Mouse (Mus musculus) retina, postnatal 7 days (tissue): Measurements from ENCODE around the gene Wdfy3.
"Not testable (repeated sequence)": the region's sequence is repeated elsewhere in the genome, so short reads cannot be mapped to it uniquely, and the experiment has no call there.

ENCODE experiments used
- DNase-seq: peaks from one replicate; pipeline ENCODE4 v3.0.0-alpha.2; 2012; ENCODE audit warnings: low read depth, low spot score

Wdfy3 gene

DNA sequence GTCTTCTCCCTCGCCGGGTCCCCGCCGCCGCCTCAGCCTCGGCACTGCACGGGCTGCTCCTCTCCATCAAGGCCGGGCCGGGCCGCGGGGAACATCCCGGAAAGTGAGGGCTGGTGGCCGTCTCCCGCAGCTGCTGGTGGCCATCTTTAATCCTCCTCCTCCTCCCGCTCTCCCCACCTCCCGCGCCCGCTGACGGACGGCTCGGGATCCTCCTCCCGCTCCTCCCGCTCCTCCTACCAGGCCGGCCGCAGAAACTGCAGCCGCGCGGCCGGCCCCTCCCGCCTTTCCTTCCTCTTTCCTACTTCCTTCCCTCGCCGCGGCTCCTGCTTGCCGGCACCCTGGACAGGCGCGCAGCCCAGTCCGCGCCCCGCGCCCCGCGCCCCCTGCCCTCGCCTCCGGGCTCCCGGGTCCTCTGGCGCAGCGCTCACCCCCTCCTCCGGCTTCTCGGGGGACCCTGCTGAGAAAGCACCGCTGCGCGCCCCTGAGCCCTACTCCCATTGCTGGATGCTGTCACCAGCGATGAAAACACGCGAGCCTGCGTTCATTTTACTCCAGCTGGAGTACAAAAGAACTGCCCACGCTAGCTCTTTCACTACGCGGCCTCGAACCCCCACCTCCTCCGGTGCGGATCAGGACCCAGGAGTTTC lies at the start of gene Wdfy3:
Gene Wdfy3 (minus strand): TSS at position 155 of the 647 bp plus-strand sequence.
- DNase-seq, result peak; percentile 79

GRCm38 (mm10) chr5:102113009-102113408 lies 43.3 kb upstream of the Wdfy3 start:
- DNase-seq, result no peak

GRCm38 (mm10) chr5:102112034-102112433 lies 42.3 kb upstream of the Wdfy3 start:
- DNase-seq, result no peak

DNA sequence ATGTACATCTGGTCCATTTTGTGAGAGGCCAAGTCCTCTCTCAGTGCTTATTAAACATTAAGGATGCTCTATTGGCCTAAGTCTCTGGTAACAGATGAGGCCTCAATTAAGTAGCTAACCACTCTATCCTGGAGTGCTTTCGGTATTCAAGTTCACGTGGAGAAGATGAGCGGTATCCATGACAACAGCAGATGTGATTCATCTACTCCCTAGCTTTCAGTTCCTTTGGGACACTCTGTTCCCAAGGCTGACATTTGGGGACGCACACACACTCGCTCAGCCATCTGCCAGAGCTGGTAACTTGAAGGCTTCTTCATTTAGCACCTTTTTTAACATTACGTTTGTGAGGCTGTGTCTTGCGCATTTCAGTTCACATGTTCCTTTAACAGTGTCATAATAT lies 40.3 kb upstream of the Wdfy3 start:
- DNase-seq, result no peak

- DNase-seq, result no peak
Observed at GRCm38 (mm10) chr5:102105919-102106318, 36.2 kb upstream of the Wdfy3 start.

DNA sequence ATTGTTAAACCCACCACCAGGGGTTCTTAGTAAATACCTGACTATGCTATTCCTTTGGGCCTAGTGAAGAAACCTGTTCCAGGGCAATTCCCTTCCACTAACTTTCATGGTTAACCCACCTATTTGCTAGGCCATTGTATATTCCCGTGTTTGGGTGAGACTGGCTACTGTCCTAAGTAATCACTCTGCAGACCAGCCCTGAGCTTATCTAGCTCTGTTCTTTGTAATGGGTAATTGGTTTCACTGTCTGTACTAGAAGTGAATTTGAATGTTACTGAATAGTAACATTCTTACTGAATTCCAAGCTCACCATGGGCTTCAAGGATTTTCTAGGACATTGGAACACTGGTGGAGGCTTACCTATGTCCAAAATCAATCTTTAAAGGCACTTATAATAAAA lies 32.1 kb upstream of the Wdfy3 start:
- not testable (repeated sequence) for DNase-seq

GRCm38 (mm10) chr5:102100246-102101241 lies 30.8 kb upstream of the Wdfy3 start:
- DNase-seq, result no peak

- no peak for DNase-seq
Observed at GRCm38 (mm10) chr5:102095576-102095975, 25.9 kb upstream of the Wdfy3 start.

GRCm38 (mm10) chr5:102090686-102091085 lies 21.0 kb upstream of the Wdfy3 start:
- no peak for DNase-seq

- DNase-seq, result no peak
Observed at GRCm38 (mm10) chr5:102084737-102085705, 15.3 kb upstream of the Wdfy3 start.

- DNase-seq, result peak; percentile 78
Observed at GRCm38 (mm10) chr5:102074086-102074485, 4.4 kb upstream of the Wdfy3 start.

GRCm38 (mm10) chr5:102072057-102072456 lies 2.3 kb upstream of the Wdfy3 start:
- no peak for DNase-seq

DNA sequence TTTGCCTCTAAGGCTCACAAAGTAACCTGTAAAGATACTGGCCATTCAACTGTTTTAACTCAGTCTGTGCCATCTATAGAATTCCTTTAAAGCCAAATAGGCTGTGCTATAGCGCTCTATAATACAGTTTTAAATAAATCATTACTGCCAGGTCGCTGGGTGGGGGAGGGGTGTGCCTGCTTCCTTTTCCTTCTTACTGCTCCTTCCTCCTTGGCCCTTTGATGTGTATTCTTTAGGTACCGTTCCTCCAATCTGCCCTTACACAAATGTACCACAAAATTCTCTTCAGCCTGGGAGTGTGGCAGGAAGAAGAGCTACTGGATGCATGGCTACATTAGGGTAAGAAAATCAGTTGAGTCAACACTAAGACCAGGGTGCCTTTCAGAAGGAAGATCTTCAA lies 1.5 kb upstream of the Wdfy3 start:
- DNase-seq, result no peak

DNA sequence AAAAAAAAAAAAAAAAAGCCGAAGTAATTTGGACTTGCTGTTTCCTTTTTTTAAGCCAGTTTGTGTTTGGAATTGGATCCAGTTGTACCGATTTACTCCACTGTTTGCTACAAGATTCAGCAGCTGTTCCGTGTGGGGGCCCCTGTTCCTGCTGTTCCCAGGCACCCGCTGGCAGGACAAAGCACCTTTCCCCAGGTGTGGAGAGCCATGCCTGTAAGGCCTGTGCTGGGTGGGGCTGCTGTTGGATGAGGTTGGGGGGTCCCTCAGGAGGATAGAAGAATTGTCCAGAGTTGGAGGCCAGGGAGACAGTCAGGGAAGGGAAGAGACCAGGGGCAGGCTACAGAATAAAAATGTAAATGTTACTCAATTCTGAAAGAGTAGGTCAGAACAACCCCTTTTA lies 1.1 kb upstream of the Wdfy3 start:
- no peak for DNase-seq

GRCm38 (mm10) chr5:102070414-102070768 lies 670 bp upstream of the Wdfy3 start:
- DNase-seq, result no peak

DNA sequence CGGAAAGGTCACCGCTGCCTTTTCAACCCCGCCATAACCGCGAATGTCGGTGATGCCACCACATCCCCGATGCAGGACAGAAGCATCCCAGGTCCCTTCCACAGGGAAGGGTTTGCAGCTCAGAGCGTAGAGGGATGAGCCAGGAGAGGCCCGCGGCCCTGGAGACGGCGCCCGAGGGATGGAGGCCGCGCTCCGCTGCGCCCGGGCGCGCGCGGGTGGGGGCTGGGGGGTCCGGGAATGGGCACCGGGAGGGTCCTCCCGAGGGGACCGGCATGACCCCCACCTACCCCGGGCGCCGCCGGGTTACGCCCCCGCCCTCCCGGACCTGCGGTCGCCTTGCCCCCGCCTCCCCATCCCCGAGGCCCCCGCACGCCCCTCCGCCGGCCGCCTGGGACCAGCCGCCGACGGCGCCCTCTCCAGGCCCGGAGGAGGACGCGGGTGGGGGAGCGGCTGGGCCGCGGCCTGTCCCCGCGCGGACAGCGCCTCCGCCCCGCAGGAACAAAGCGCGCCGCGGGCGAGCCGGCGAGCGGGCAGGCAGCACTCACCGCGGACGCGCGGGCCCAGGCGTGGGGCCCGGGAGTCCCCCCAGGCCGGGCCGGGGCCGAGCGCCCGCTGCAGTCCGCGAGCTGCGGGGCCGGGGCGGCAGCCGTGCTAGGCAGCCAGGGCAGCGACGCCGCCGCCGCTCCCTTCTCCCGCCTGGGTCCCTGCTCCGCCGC lies 512 bp downstream of the Wdfy3 start:
- DNase-seq, result peak; percentile 43

DNA sequence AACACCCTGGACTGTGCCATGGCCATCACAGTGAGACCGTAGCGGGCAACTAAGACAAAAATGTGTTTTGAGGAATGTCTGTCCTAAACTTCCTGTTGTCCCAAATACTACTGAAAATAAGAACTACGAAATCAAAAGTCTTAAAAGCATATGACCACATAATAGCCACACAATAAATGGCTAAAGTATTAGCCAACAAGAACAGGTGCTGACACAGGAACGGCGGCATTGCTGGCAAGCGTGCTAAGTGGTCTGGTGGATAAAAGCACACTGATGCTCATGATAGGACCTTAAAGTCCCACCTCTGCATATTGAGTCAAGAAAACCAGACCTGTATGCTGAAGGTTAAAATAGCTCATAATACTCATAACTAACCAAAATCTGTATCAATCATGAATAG lies 3.3 kb downstream of the Wdfy3 start:
- DNase-seq, result no peak

DNA sequence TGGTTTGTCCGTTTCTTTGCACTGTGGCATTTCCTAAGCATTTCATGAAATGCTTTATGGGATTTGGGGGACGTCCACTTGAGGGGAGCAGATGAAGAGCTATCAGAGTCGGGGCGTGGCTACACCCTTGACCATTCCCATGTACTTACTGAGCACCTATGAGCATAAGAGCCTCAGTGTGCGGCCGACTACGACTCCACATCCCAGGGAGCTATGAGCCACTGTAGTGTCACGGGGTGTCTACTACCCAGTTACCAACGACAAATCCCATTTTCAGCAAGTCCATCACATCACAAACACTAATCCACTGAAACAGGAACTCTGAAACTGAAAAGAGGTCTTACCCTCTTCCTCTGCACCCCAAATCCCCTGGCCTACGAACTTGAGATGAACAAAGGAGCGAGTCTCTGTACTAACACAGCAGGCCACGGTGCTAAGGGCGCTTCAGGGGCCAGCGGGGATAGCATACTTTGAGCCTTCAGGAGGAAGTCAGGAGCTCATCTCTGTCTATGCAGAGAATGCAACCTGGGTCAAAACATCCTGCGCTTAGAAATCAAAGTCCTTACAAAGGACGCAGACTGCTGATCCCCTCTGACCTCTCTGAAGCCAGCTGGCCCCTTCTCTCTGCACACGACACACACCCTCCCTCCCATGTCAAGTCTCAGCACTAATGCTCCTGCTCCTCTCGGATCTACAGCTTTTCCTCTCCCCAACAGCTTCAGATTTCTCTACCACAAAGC lies 6.5 kb downstream of the Wdfy3 start:
- DNase-seq, result no peak

DNA sequence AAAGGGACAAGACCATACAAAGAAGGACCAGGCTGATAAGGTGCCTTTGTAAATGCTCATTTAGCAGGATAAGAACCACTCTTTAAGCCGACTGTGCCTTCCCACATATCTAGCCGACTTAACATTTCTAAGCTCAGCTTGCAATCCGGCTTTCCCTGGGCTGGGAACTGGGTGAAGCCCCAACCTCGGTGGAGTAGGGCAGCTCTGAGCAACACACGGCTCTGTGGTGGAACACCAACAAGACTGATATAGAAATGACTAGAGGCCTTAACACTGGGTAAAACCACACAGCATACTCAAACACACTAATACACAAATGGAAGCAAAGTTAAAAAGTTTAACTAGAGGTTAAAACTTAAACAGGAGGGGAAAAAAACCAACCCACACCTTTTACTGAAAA lies 7.9 kb downstream of the Wdfy3 start:
- no peak for DNase-seq

GRCm38 (mm10) chr5:102055946-102056345 lies 13.8 kb downstream of the Wdfy3 start:
- no peak for DNase-seq
